Mouse (Mus musculus): ENCODE data around the gene Ret. TPM values are rescaled to one million over a fixed set of nuclear protein-coding genes. Genes with fewer than 3 reads are reported as not detected.

The Ret gene
- polyA plus RNA-seq, 1 experiment from 2014 or later: 16.8 TPM

- no peaks in the 10 kb centered on the region for H3K36me3 ChIP-seq
- 5% methylated on average over 62 of the region's 66 CpGs for WGBS
- H3K4me1 ChIP-seq (replicated peaks): peaks cover 12% of the 10 kb centered on the region
- peak within 1 kb of the TSS; percentile 85 for H3K4me2 ChIP-seq
- no peaks in the 10 kb centered on the region for H3K9me3 ChIP-seq
- H3K27ac ChIP-seq (replicated peaks): peak within 1 kb of the TSS; percentile 84
- H3K27me3 ChIP-seq: no peaks in the 10 kb centered on the region
- ATAC-seq (ENCODE audit: low FRiP score, low read depth): peak; percentile 98
- H3K9ac ChIP-seq: peak within 1 kb of the TSS; percentile 76
- H3K4me3 ChIP-seq: peak within 1 kb of the TSS; percentile 68
Measured at GRCm38 (mm10) chr6:118138731-118139709, 58.5 kb downstream of the Ret start, which contains the start of gene Csgalnact2. TSS of gene Csgalnact2 (minus strand) at chr6:118139140.

DNA sequence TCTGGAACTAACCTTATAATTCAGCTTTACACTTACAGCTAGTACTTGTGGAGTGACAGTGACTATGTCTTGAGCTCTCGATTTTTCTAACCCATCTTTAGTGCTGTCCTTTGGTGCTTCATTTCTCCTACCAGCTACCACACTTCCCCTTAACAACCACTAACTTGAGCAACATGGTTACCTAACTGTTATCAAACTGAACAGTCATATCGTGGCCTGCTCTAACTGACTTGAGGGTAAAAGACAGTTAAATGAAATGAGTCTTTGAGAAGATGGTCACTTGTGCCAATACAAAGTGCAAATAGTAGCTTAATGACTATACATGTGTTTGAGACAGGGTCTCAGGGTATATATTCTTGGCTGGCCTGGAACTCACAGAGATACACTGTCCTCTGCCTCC lies 60.4 kb downstream of the Ret start:
- no peak overlapping the region for H3K9ac ChIP-seq
- H3K27ac ChIP-seq (replicated peaks): no peak overlapping the region
- H3K4me1 ChIP-seq (replicated peaks): peaks cover 12% of the 10 kb centered on the region
- 84% methylated on average over 2 of the region's 2 CpGs for WGBS
- no peak for ATAC-seq (ENCODE audit: low FRiP score, low read depth)
- H3K27me3 ChIP-seq: no peaks in the 10 kb centered on the region
- no peak overlapping the region for H3K4me3 ChIP-seq
- no peaks in the 10 kb centered on the region for H3K36me3 ChIP-seq
- no peaks in the 10 kb centered on the region for H3K9me3 ChIP-seq
- no peak overlapping the region for H3K4me2 ChIP-seq

GRCm38 (mm10) chr6:118134461-118134860 lies 63.1 kb downstream of the Ret start:
- Histone ChIP-seq H3K9ac (no peak overlapping the region), H3K36me3 (no peaks in the 10 kb centered on the region), H3K4me2 (no peak overlapping the region), H3K4me1 (replicated peaks) (peaks cover 12% of the 10 kb centered on the region), H3K9me3 (no peaks in the 10 kb centered on the region), H3K4me3 (no peak overlapping the region), H3K27ac (replicated peaks) (no peak overlapping the region), H3K27me3 (no peaks in the 10 kb centered on the region)
- WGBS: 85% methylated on average over 1 of the region's 1 CpGs
- no peak for ATAC-seq (ENCODE audit: low FRiP score, low read depth)

GRCm38 (mm10) chr6:118130022-118130421 lies 67.5 kb downstream of the Ret start:
- no peak for ATAC-seq (ENCODE audit: low FRiP score, low read depth)
- Histone ChIP-seq H3K4me2 (no peak overlapping the region), H3K9me3 (no peaks in the 10 kb centered on the region), H3K27me3 (no peaks in the 10 kb centered on the region), H3K36me3 (peaks cover 6% of the 10 kb centered on the region; the same call in 1 of the 2 replicates), H3K9ac (no peak overlapping the region), H3K4me3 (no peak overlapping the region), H3K27ac (replicated peaks) (no peak overlapping the region), H3K4me1 (replicated peaks) (no peaks in the 10 kb centered on the region)
- WGBS: 81% methylated on average over 2 of the region's 2 CpGs

DNA sequence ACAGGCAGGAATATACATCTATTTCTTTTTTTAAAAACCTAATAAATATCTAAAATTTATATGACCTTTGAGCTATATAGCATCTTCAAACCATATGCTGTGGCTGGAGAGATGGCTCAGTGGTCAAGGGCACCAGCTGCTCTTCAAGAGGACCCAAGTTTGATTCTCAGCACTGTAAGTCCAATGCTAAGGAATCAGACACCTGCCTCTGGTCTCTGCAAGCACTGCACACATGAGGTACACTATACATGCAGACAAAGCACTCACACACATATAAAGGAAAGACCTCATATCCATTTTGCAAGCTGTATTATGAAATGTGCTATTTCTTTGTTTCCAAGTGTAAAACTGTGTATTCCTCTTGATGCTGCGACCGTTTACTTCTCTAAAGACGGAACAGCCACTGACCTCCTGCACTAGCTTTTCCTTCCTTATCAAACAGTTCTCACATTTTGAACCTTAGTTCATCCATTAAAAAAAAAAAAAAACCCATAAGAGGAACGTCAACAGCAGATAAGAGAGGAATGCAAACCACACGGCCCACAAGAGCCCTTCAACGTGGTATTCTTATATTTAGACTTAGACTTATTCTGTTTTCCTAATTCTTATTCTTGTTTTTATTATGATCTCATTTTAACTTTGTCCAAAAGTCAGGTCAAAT lies 69.6 kb downstream of the Ret start:
- Histone ChIP-seq H3K4me1 (replicated peaks) (no peaks in the 10 kb centered on the region), H3K4me3 (no peak overlapping the region), H3K27ac (replicated peaks) (no peak overlapping the region), H3K9ac (no peak overlapping the region), H3K36me3 (peaks cover 12% of the 10 kb centered on the region), H3K9me3 (no peaks in the 10 kb centered on the region), H3K27me3 (no peaks in the 10 kb centered on the region), H3K4me2 (no peak overlapping the region)
- ATAC-seq (ENCODE audit: low FRiP score, low read depth): no peak
- WGBS: 90% methylated on average over 6 of the region's 6 CpGs

DNA sequence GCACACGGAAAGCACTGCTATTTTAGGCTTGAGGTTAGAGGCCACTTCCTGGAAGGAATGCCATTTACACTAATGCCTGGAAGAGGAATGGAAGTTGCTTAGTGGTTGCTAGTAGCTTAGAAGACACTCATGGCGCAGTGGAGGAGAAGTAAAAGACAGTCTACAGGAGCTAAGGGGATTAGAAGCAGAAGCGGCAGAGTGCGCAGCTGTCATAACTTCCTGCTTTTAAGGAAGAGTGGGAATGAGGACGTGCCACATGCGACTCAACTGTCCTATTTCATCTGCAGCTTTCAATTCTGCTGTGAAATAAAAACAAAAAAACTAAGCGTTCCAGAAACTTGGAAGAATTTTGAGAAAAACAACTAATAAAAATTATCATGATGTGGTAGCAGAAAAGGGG lies 70.3 kb downstream of the Ret start:
- Histone ChIP-seq H3K36me3 (peaks cover 19% of the 10 kb centered on the region), H3K27me3 (no peaks in the 10 kb centered on the region), H3K9ac (no peak overlapping the region), H3K4me3 (no peak overlapping the region), H3K9me3 (no peaks in the 10 kb centered on the region), H3K4me2 (no peak overlapping the region), H3K4me1 (replicated peaks) (no peaks in the 10 kb centered on the region), H3K27ac (replicated peaks) (no peak overlapping the region)
- no peak for ATAC-seq (ENCODE audit: low FRiP score, low read depth)
- WGBS: 81% methylated on average over 7 of the region's 7 CpGs

DNA sequence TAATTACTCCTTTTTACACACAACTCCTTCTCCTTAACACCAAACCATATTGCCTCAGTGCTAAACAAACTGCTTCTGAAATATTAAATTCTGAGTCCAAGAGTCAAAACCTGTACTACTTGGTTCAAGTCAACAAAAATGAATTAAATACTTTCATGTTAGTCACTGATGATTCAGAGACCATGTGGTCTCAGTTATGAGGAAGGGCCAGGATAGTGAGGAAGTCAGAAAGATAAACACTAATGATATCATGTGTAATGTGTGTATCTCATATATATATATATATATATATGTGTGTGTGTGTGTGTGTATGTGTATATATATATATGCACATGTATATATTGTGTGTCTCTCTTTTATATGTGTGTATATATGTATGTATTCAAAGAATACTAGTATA lies 70.9 kb downstream of the Ret start:
- no peaks in the 10 kb centered on the region for H3K9me3 ChIP-seq
- no peak for ATAC-seq (ENCODE audit: low FRiP score, low read depth)
- H3K27me3 ChIP-seq: no peaks in the 10 kb centered on the region
- no peak overlapping the region for H3K4me3 ChIP-seq
- no peak overlapping the region for H3K9ac ChIP-seq
- H3K4me1 ChIP-seq (replicated peaks): no peaks in the 10 kb centered on the region
- H3K4me2 ChIP-seq: no peak overlapping the region
- peaks cover 22% of the 10 kb centered on the region for H3K36me3 ChIP-seq
- H3K27ac ChIP-seq (replicated peaks): no peak overlapping the region

GRCm38 (mm10) chr6:118122767-118123166 lies 74.8 kb downstream of the Ret start:
- no peak for ATAC-seq (ENCODE audit: low FRiP score, low read depth)
- no peak overlapping the region for H3K9ac ChIP-seq

DNA sequence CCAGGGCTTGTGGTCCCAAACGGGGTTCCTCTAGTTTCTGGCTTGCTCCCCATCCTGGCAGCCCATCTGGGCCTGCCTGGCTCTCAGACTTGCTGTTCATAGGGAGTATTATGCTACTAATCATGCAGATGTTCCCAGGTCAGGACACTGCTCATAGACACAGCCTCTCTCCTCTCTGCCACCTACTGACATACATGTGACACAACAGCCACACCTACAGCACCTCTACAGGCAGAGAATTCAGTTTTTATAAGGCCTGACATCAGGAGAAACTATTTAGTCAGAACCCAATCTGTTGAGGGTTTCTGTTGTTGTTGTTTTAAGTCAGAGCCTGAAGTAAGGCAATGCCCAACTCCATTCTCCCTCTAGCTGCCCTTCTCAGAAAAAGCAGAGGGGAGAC lies 85.7 kb downstream of the Ret start:
- Histone ChIP-seq H3K9me3 (no peaks in the 10 kb centered on the region), H3K4me2 (no peak overlapping the region), H3K27me3 (no peaks in the 10 kb centered on the region), H3K4me3 (no peak overlapping the region), H3K9ac (no peak overlapping the region), H3K27ac (replicated peaks) (no peak overlapping the region), H3K4me1 (replicated peaks) (no peaks in the 10 kb centered on the region), H3K36me3 (peaks cover 26% of the 10 kb centered on the region)
- 71% methylated on average over 1 of the region's 1 CpGs for WGBS
- no peak for ATAC-seq (ENCODE audit: low FRiP score, low read depth)

More at GRCm38 (mm10) chr6:118122767-118123166, 74.8 kb downstream of the Ret start:
- Histone ChIP-seq H3K36me3 (peaks cover 38% of the 10 kb centered on the region), H3K4me2 (no peak overlapping the region), H3K27me3 (no peaks in the 10 kb centered on the region), H3K9me3 (no peaks in the 10 kb centered on the region), H3K4me1 (replicated peaks) (no peaks in the 10 kb centered on the region), H3K4me3 (no peak overlapping the region), H3K27ac (replicated peaks) (no peak overlapping the region)
- 100% methylated on average over 1 of the region's 1 CpGs for WGBS

Other genes with a start within 250 kb of the Ret start
- 4.6 and 5.0 TPM in 2 replicates for gene Rasgef1a, start 186.3 kb downstream of the Ret start, polyA plus RNA-seq (2015; fragmentation: Nextera tagmentation; extraction: Ambion mirVana)
- gene Csgalnact2, start 58.6 kb downstream of the Ret start, polyA plus RNA-seq (2015; fragmentation: Nextera tagmentation; extraction: Ambion mirVana): 8.9 and 9.6 TPM in 2 replicates
- gene Bms1, start 221.8 kb upstream of the Ret start, polyA plus RNA-seq (2015; fragmentation: Nextera tagmentation; extraction: Ambion mirVana): 20.9 and 22.1 TPM in 2 replicates

All from hindbrain, embryonic 15.5 days (tissue).